Mouse (Mus musculus): ENCODE data around the gene Gm20388. TPM values are rescaled to one million over a fixed set of nuclear protein-coding genes. Genes with fewer than 3 reads are reported as not detected.

The Gm20388 gene
- total RNA-seq, 2 experiments from 2014 or later: 2.4 to 2.6 TPM

GRCm38 (mm10) chr8:122423217-122423616 is 2512.6 kb downstream of the Gm20388 start:
- no peak for TF ChIP-seq CTCF (IDR thresholded peaks at IDR 0.05)
- intact Hi-C loops (cut with DNase I): no loop called here
- no peak overlapping the region for H3K27ac ChIP-seq
- no peak for DNase-seq (ENCODE audit: extremely low spot score in 1 of 2, low spot score in 2 of 2)
- no peak overlapping the region for H3K4me3 ChIP-seq

GRCm38 (mm10) chr8:122423659-122424058 is 2513.0 kb downstream of the Gm20388 start:
- intact Hi-C loops (cut with DNase I): no loop called here
- TF ChIP-seq CTCF (IDR thresholded peaks at IDR 0.05): no peak
- Histone ChIP-seq H3K4me3 (no peak overlapping the region), H3K27ac (no peak overlapping the region)
- no peak for DNase-seq (ENCODE audit: extremely low spot score in 1 of 2, low spot score in 2 of 2)

- DNase-seq (ENCODE audit: extremely low spot score in 1 of 2, low spot score in 2 of 2): no peak
- no peak for TF ChIP-seq CTCF (IDR thresholded peaks at IDR 0.05)
- intact Hi-C loops (cut with DNase I): no loop called here
These were observed 2515.5 kb downstream of the Gm20388 start for GRCm38 (mm10) chr8:122426145-122426544.

GRCm38 (mm10) chr8:122427607-122428006 is 2517.0 kb downstream of the Gm20388 start:
- intact Hi-C loops (cut with DNase I): no loop called here
- no peak overlapping the region for H3K4me3 ChIP-seq
- no peak overlapping the region for H3K27ac ChIP-seq
- no peak for DNase-seq (ENCODE audit: extremely low spot score in 1 of 2, low spot score in 2 of 2)
- no peak for TF ChIP-seq CTCF (IDR thresholded peaks at IDR 0.05)

More at GRCm38 (mm10) chr8:122426145-122426544, 2515.5 kb downstream of the Gm20388 start:
- no peak overlapping the region for H3K27ac ChIP-seq
- no peak overlapping the region for H3K4me3 ChIP-seq

- no peak for DNase-seq (ENCODE audit: extremely low spot score in 1 of 2, low spot score in 2 of 2)
- Histone ChIP-seq H3K27ac (no peak overlapping the region), H3K4me3 (no peak overlapping the region)
- TF ChIP-seq CTCF (IDR thresholded peaks at IDR 0.05): no peak
- intact Hi-C loops (cut with DNase I): no loop called here
These were observed 2517.5 kb downstream of the Gm20388 start for GRCm38 (mm10) chr8:122428163-122428562.

GRCm38 (mm10) chr8:122430058-122430636 is 2519.5 kb downstream of the Gm20388 start:
- TF ChIP-seq CTCF (IDR thresholded peaks at IDR 0.05): no peak
- DNase-seq (ENCODE audit: extremely low spot score in 1 of 2, low spot score in 2 of 2): no peak
- no peak overlapping the region for H3K27ac ChIP-seq
- intact Hi-C loops (cut with DNase I): no loop called here
- no peak overlapping the region for H3K4me3 ChIP-seq

- DNase-seq (ENCODE audit: extremely low spot score in 1 of 2, low spot score in 2 of 2): no peak
- H3K4me3 ChIP-seq: no peak overlapping the region
- intact Hi-C loops (cut with DNase I): no loop called here
- H3K27ac ChIP-seq: no peak overlapping the region
- TF ChIP-seq CTCF (IDR thresholded peaks at IDR 0.05): no peak
These were observed 2520.0 kb downstream of the Gm20388 start for GRCm38 (mm10) chr8:122430646-122431045.

GRCm38 (mm10) chr8:122431694-122432442 is 2521.2 kb downstream of the Gm20388 start:
- no peak for TF ChIP-seq CTCF (IDR thresholded peaks at IDR 0.05)
- DNase-seq (ENCODE audit: extremely low spot score in 1 of 2, low spot score in 2 of 2): no peak
- intact Hi-C loops (cut with DNase I): no loop called here
- Histone ChIP-seq H3K4me3 (peak overlapping the region; percentile 36), H3K27ac (peak overlapping the region; percentile 65)

- DNase-seq (ENCODE audit: extremely low spot score in 1 of 2, low spot score in 2 of 2): no peak
- no peak for TF ChIP-seq CTCF (IDR thresholded peaks at IDR 0.05)
- intact Hi-C loops (cut with DNase I): no loop called here
- peak within 1 kb of the TSS; percentile 65 for H3K27ac ChIP-seq
- peak within 1 kb of the TSS; percentile 36 for H3K4me3 ChIP-seq
These were observed 2522.0 kb downstream of the Gm20388 start, which contains the start of gene Cyba for GRCm38 (mm10) chr8:122432443-122433268. TSS of gene Cyba (minus strand) at chr8:122432930.

- Histone ChIP-seq H3K4me3 (no peak overlapping the region), H3K27ac (no peak overlapping the region)
- no peak; the same call in none of the 2 replicates for TF ChIP-seq CTCF (IDR thresholded peaks at IDR 0.05)
- DNase-seq (ENCODE audit: extremely low spot score in 1 of 2, low spot score in 2 of 2): no peak
- intact Hi-C loops (cut with DNase I): no loop called here
These were observed 2522.7 kb downstream of the Gm20388 start for GRCm38 (mm10) chr8:122433269-122433905.

GRCm38 (mm10) chr8:122435375-122435774 is 2524.7 kb downstream of the Gm20388 start:
- Histone ChIP-seq H3K4me3 (no peak overlapping the region), H3K27ac (no peak overlapping the region)
- intact Hi-C loops (cut with DNase I): no loop called here
- peak; percentile 44 for TF ChIP-seq CTCF (IDR thresholded peaks at IDR 0.05)
- DNase-seq (ENCODE audit: extremely low spot score in 1 of 2, low spot score in 2 of 2): no peak
